ENCODE assay signal across 8 mouse cellular contexts in genomic region chr12:3695741-3696501, GRCm38 (mm10).
DNase-seq lines count a peak whose midpoint lies in the region; ATAC-seq and TF ChIP-seq lines count a peak whose summit lies in the region.

No protein-coding gene starts in this region.

- intact Hi-C loops in heart, postnatal 10 days (cut with DNase I) = loop anchor here (2.0 kb wide), 1 partner anchor 95 kb away; no protein-coding TSS in a partner anchor

- H3K27ac ChIP-seq in forebrain, embryonic 11.5 days (ENCODE audit: low read depth, low read length) = no peak overlapping the region
- H3K27ac ChIP-seq in forebrain, embryonic 10.5 days = no peak overlapping the region
- H3K27ac ChIP-seq in cerebellum, adult 2 months (ENCODE audit: insufficient read depth, low read length) = no peak overlapping the region

- no peak overlapping the region for H3K4me2 ChIP-seq in forebrain, embryonic 11.5 days (ENCODE audit: low read depth, low read length, severe bottlenecking)

- peak; percentile 29 for TF ChIP-seq CTCF in cerebellum, adult 2 months (IDR thresholded peaks at IDR 0.05; ENCODE audit: borderline replicate concordance, insufficient read depth, low read depth, low read length)

- H3K4me1 ChIP-seq in forebrain, embryonic 11.5 days (replicated peaks; ENCODE audit: control insufficient read depth, insufficient read depth, low read length) = no peaks in the 10 kb centered on the region
- no peaks in the 10 kb centered on the region for H3K4me1 ChIP-seq in forebrain, embryonic 10.5 days
- peaks cover 4% of the 10 kb centered on the region; the same call in 1 of the 2 replicates for H3K4me1 ChIP-seq in cerebellum, adult 2 months (ENCODE audit: control insufficient read depth, insufficient read depth, low read length)

- TF ChIP-seq POLR2A in cerebellum, adult 2 months (IDR thresholded peaks at IDR 0.05; ENCODE audit: borderline replicate concordance, insufficient read depth, low read length) = no peak

- no peaks in the 10 kb centered on the region for H3K27me3 ChIP-seq in forebrain, embryonic 11.5 days (ENCODE audit: control insufficient read depth, insufficient read depth, low read length)
- no peaks in the 10 kb centered on the region for H3K27me3 ChIP-seq in forebrain, embryonic 10.5 days (ENCODE audit: poor library complexity, severe bottlenecking)
- H3K27me3 ChIP-seq in cerebellum, adult 2 months (ENCODE audit: control insufficient read depth, insufficient read depth, low read length) = no peaks in the 10 kb centered on the region

- ATAC-seq in forebrain, embryonic 11.5 days (replicated peaks; ENCODE audit: low FRiP score) = peak; percentile 67

- no peaks in the 10 kb centered on the region for H3K36me3 ChIP-seq in forebrain, embryonic 11.5 days (ENCODE audit: control insufficient read depth, insufficient read depth, low read length)
- no peaks in the 10 kb centered on the region for H3K36me3 ChIP-seq in forebrain, embryonic 10.5 days (replicated peaks)

- DNase-seq in forebrain, embryonic 11.5 days (ENCODE audit: low spot score) = no peak
- DNase-seq in forebrain, embryonic 10.5 days (ENCODE audit: extremely low spot score, low spot score) = no peak
- peak; percentile 32 for DNase-seq in ovary, postnatal 14 days (ENCODE audit: low spot score)
- DNase-seq in ovary, postnatal 36 days (ENCODE audit: low spot score) = no peak
- peak in 1 of 2 experiments; percentile 65 for DNase-seq in cerebellum, adult 2 months
- peak; percentile 55 to 74 for DNase-seq in heart, postnatal 10 days
- peak; percentile 63 for DNase-seq in lung, postnatal 14 days
- peak; percentile 47 for DNase-seq in thymus, postnatal 14 days

- H3K4me3 ChIP-seq in forebrain, embryonic 11.5 days (ENCODE audit: low read depth, low read length) = no peak overlapping the region
- H3K4me3 ChIP-seq in forebrain, embryonic 10.5 days = no peak overlapping the region
- no peak overlapping the region for H3K4me3 ChIP-seq in cerebellum, adult 2 months (replicated peaks; ENCODE audit: insufficient read depth, low read depth, low read length)

- no peaks in the 10 kb centered on the region for H3K9me3 ChIP-seq in forebrain, embryonic 11.5 days (ENCODE audit: control insufficient read depth, low read length)
- H3K9me3 ChIP-seq in forebrain, embryonic 10.5 days = no peaks in the 10 kb centered on the region

- no peak overlapping the region for H3K9ac ChIP-seq in forebrain, embryonic 11.5 days (ENCODE audit: low read length)

- WGBS in forebrain, embryonic 11.5 days = 72% methylated on average over 5 of the region's 5 CpGs
- 77% methylated on average over 5 of the region's 5 CpGs for WGBS in forebrain, embryonic 10.5 days
- 63% methylated on average over 5 of the region's 5 CpGs for WGBS in cerebellum, adult 2 months

Comparison
In these comparisons a context has a peak if more than half of its experiments do, and no peak if none do; other contexts are left out.
1. DNase-seq: peak in ovary, postnatal 14 days (single experiment), heart, postnatal 10 days (2 of 2), lung, postnatal 14 days (single experiment) and thymus, postnatal 14 days (single experiment); none in forebrain, embryonic 11.5 days (single experiment), forebrain, embryonic 10.5 days (single experiment) and ovary, postnatal 36 days (single experiment).